In genomic region chr4:135833301-135834123, GRCm38 (mm10) we compare ENCODE assay signal across 9 mouse cellular contexts. TPM values are rescaled to one million over a fixed set of nuclear protein-coding genes. Genes with fewer than 3 reads are reported as not detected.
A peak's percentile ranks its signal among the peaks of the same experiment; 100 is the strongest.
DNase-seq lines count a peak whose midpoint lies in the region; ATAC-seq lines count a peak whose summit lies in the region.
"Had no signal": no experiment of that assay in that cellular context is flagged by ENCODE, and none has a peak within 500 bp of the region (broad histone marks: within the 10 kb centered on the region; RNA-seq: fewer than 3 reads in every experiment).

No protein-coding gene starts in this region.

- ATAC-seq in limb, embryonic 13.5 days (ENCODE audit: low FRiP score, low read depth) = no peak
- ATAC-seq in embryonic facial prominence, embryonic 14.5 days (ENCODE audit: low read depth) = no peak
- ATAC-seq in hindbrain, embryonic 15.5 days (ENCODE audit: low FRiP score, low read depth) = peak; percentile 78

- 79% methylated on average over 12 of the region's 12 CpGs for WGBS in limb, embryonic 13.5 days
- 80% methylated on average over 12 of the region's 12 CpGs for WGBS in limb, embryonic 10.5 days
- 59% methylated on average over 12 of the region's 12 CpGs for WGBS in embryonic facial prominence, embryonic 14.5 days
- WGBS in hindbrain, embryonic 15.5 days = 31% methylated on average over 12 of the region's 12 CpGs

- no peaks in the 10 kb centered on the region for H3K27me3 ChIP-seq in limb, embryonic 13.5 days
- H3K27me3 ChIP-seq in limb, embryonic 10.5 days (ENCODE audit: low read depth, poor library complexity, severe bottlenecking) = no peaks in the 10 kb centered on the region
- H3K27me3 ChIP-seq in embryonic facial prominence, embryonic 14.5 days (replicated peaks; ENCODE audit: control insufficient read depth, insufficient read depth, low read length) = no peaks in the 10 kb centered on the region
- no peaks in the 10 kb centered on the region for H3K27me3 ChIP-seq in hindbrain, embryonic 15.5 days

- no peak for DNase-seq in limb, embryonic 10.5 days (ENCODE audit: low spot score)
- peak; percentile 57 for DNase-seq in embryonic facial prominence, embryonic 14.5 days (ENCODE audit: low spot score)
- peak; percentile 83 for DNase-seq in retina, postnatal 1 day
- no peak for DNase-seq in thymus, adult 18-20 months
- DNase-seq in ovary, adult 18-20 months (ENCODE audit: low spot score) = no peak
- DNase-seq: cerebellum, adult 8-10 months; heart, postnatal 36 days had no signal

- no peak overlapping the region for H3K4me3 ChIP-seq in limb, embryonic 13.5 days
- H3K4me3 ChIP-seq in limb, embryonic 10.5 days = no peak overlapping the region
- no peak overlapping the region for H3K4me3 ChIP-seq in embryonic facial prominence, embryonic 14.5 days (ENCODE audit: low read depth, low read length)
- H3K4me3 ChIP-seq in hindbrain, embryonic 15.5 days = no peak overlapping the region

- H3K9me3 ChIP-seq in limb, embryonic 13.5 days = no peaks in the 10 kb centered on the region
- no peaks in the 10 kb centered on the region for H3K9me3 ChIP-seq in limb, embryonic 10.5 days (replicated peaks)
- no peaks in the 10 kb centered on the region for H3K9me3 ChIP-seq in embryonic facial prominence, embryonic 14.5 days (ENCODE audit: control insufficient read depth, low read length)
- H3K9me3 ChIP-seq in hindbrain, embryonic 15.5 days = no peaks in the 10 kb centered on the region

- no peak overlapping the region for H3K27ac ChIP-seq in limb, embryonic 13.5 days
- no peak overlapping the region for H3K27ac ChIP-seq in limb, embryonic 10.5 days
- H3K27ac ChIP-seq in embryonic facial prominence, embryonic 14.5 days (replicated peaks; ENCODE audit: low read depth, low read length) = no peak overlapping the region
- H3K27ac ChIP-seq in hindbrain, embryonic 15.5 days (replicated peaks) = peak overlapping the region; percentile 84

- H3K4me1 ChIP-seq in limb, embryonic 13.5 days = peaks cover 26% of the 10 kb centered on the region
- peaks cover 19% of the 10 kb centered on the region for H3K4me1 ChIP-seq in limb, embryonic 10.5 days
- H3K4me1 ChIP-seq in embryonic facial prominence, embryonic 14.5 days (ENCODE audit: control insufficient read depth, insufficient read depth, low read length) = peaks cover 14% of the 10 kb centered on the region
- peaks cover 22% of the 10 kb centered on the region for H3K4me1 ChIP-seq in hindbrain, embryonic 15.5 days (replicated peaks)

- H3K4me2 ChIP-seq in limb, embryonic 13.5 days (replicated peaks) = no peak overlapping the region
- H3K4me2 ChIP-seq in embryonic facial prominence, embryonic 14.5 days (ENCODE audit: low read depth, low read length) = no peak overlapping the region
- peak overlapping the region; percentile 17 for H3K4me2 ChIP-seq in hindbrain, embryonic 15.5 days

- H3K9ac ChIP-seq in limb, embryonic 13.5 days = 0 out of 2 replicates have a peak overlapping the region, but pooled peaks have one; percentile 13
- peak overlapping the region; percentile 14; the same call in 1 of the 2 replicates for H3K9ac ChIP-seq in embryonic facial prominence, embryonic 14.5 days (ENCODE audit: low read depth, low read length)
- 0 out of 2 replicates have a peak overlapping the region, but pooled peaks have one; percentile 15 for H3K9ac ChIP-seq in hindbrain, embryonic 15.5 days

- no peaks in the 10 kb centered on the region for H3K36me3 ChIP-seq in limb, embryonic 13.5 days
- no peaks in the 10 kb centered on the region for H3K36me3 ChIP-seq in limb, embryonic 10.5 days
- no peaks in the 10 kb centered on the region for H3K36me3 ChIP-seq in embryonic facial prominence, embryonic 14.5 days (ENCODE audit: control insufficient read depth, insufficient read depth, low read length)
- no peaks in the 10 kb centered on the region for H3K36me3 ChIP-seq in hindbrain, embryonic 15.5 days

RNA-seq across cellular contexts. Expression of gene Srsf10, which starts 22.0 kb away (rescaled TPM):
- polyA plus RNA-seq in limb, embryonic 13.5 days (2015; fragmentation: Nextera tagmentation; extraction: Ambion mirVana) = 323 and 330 TPM in 2 replicates
- 328 and 383 TPM in 2 replicates for polyA plus RNA-seq in limb, embryonic 10.5 days (2016; fragmentation: Nextera tagmentation; extraction: Ambion mirVana)
- 212 and 235 TPM in 2 replicates for polyA plus RNA-seq in embryonic facial prominence, embryonic 14.5 days (2014; fragmentation: Nextera tagmentation; extraction: Ambion mirVana)
- polyA plus RNA-seq in hindbrain, embryonic 15.5 days (2015; fragmentation: Nextera tagmentation; extraction: Ambion mirVana) = 164 and 168 TPM in 2 replicates

RNA-seq across cellular contexts. Expression of gene Pnrc2, which starts 40.1 kb away (rescaled TPM):
- polyA plus RNA-seq in limb, embryonic 13.5 days (2015; fragmentation: Nextera tagmentation; extraction: Ambion mirVana) = 192 and 195 TPM in 2 replicates
- polyA plus RNA-seq in limb, embryonic 10.5 days (2016; fragmentation: Nextera tagmentation; extraction: Ambion mirVana) = 177 and 208 TPM in 2 replicates
- polyA plus RNA-seq in embryonic facial prominence, embryonic 14.5 days (2014; fragmentation: Nextera tagmentation; extraction: Ambion mirVana) = 158 and 162 TPM in 2 replicates
- 97.7 and 97.9 TPM in 2 replicates for polyA plus RNA-seq in hindbrain, embryonic 15.5 days (2015; fragmentation: Nextera tagmentation; extraction: Ambion mirVana)

Comparison
In these comparisons a context has a peak if more than half of its experiments do, and no peak if none do; other contexts are left out.
1. DNase-seq: peak in embryonic facial prominence, embryonic 14.5 days (single experiment) and retina, postnatal 1 day (single experiment); none in limb, embryonic 10.5 days (single experiment), thymus, adult 18-20 months (0 of 2) and ovary, adult 18-20 months (single experiment).
2. Peak in every context shown above with its lines, with median percentiles within 50 percentile points of each other: H3K9ac ChIP-seq.